Mouse (Mus musculus): ENCODE data around the gene Fto.

Fto gene

GRCm38 (mm10) chr8:91711981-91712598, 398.8 kb downstream of the Fto start:
- DNase-seq: no peak

- peak; percentile 14 for DNase-seq
Observed at GRCm38 (mm10) chr8:91712731-91713569, 399.6 kb downstream of the Fto start.

DNA sequence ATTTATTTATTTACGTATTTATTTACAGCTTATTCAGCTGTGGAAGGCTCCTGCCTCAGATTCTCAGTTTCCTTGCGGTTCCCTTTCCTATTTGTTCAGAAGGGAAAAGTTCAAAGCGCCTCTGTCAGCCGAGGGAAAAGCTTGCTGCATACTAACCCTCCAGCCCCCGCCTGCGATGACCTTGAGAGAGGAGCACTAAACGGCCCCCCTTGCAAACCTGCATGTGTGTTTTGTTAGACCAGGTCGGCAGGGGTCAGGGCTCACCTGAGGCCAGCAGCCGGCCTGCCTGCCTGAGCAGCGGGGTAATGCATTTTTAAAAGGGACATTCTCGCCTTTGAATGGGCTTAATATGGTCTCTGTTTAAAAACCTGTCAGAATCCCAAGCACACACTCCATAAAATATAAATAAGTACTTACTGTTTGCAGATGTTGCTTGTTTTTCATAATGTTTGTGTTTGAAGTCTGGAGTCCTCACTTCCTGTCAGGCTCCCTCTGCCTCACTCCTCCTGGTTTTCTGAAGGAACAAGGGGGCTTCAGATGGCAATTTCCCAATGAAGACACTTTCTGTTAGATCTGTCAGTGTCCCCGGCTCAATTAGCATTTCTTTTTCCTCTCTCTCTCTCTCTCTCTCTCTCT, 400.5 kb downstream of the Fto start:
- DNase-seq: no peak

- DNase-seq: no peak
Observed at GRCm38 (mm10) chr8:91714733-91715132, 401.4 kb downstream of the Fto start.

DNA sequence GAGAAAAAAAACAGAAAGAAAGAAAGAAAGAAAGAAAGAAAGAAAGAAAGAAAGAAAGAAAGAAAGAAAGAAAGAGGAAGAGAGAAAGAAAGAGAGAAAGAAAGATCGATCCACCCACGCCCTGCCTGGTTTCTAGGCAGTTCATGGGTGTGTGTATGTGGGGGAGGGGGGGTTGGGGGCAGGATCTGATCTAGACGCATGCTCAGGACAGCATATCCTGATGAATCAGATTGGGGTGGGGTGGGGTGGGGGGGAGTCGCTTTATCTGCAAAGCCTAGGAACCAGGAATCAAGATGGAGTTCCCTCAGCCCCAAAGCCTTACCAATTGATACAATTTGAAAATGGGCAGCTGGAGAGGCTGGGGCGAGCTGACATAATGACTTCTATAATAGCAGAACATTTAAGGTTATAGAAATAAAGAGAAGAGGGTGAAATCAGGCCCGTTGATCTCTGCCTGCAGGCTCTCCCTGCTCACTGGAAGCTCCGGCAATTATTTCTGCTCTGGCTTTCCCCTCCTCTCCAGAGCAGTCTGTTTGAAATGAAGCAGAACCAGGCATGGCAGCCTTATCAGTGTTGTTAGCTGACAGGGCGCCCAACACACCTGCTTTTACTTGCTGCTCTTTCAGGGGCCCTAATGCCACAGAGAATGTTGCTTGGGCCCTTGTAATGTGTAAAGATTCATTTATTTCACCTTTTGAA, 402.2 kb downstream of the Fto start:
- no peak for DNase-seq

All from cerebellum, adult 11 months (tissue).